Mouse (Mus musculus): ENCODE results near the gene Pabpc4. TPM values are rescaled to one million over a fixed set of nuclear protein-coding genes. Genes with fewer than 3 reads are reported as not detected.
"Not testable (repeated sequence)": the region's sequence is repeated elsewhere in the genome, so short reads cannot be mapped to it uniquely, and the experiment has no call there.

Pabpc4 gene
- polyA plus RNA-seq, 1 experiment from 2014 or later, result 47.7 TPM

DNA sequence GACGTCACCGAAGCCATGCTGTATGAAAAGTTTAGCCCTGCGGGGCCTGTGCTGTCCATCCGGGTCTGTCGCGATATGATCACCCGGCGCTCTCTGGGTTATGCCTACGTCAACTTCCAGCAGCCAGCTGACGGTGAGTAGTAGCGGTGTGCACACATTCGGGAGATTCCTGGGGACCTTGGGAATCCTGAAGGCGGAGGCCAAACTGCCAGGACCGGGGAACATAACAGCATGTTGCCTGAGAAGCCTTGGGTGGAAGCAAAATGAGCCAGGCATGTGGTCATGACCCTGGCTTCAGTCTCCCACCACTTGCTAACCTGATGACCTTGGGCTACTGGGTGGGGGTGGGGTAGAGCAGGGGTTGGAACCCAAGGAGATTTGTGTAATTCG, 21.5 kb downstream of the Pabpc4 start:
- Histone ChIP-seq H3K9ac (replicated peaks; ENCODE audit: low read length) (peak overlapping the region; percentile 66), H3K4me1 (ENCODE audit: insufficient read depth, low read length) (peaks cover 31% of the 10 kb centered on the region), H3K4me3 (ENCODE audit: low read length) (peak overlapping the region; percentile 69), H3K36me3 (ENCODE audit: insufficient read depth, low read length) (peaks cover 18% of the 10 kb centered on the region), H3K4me2 (replicated peaks; ENCODE audit: low read depth, low read length) (peak overlapping the region; percentile 94)
- under 1% methylated on average over 11 of the region's 15 CpGs for WGBS
- not testable (repeated sequence) for H3K9me3 ChIP-seq (ENCODE audit: low read length); H3K27ac ChIP-seq (ENCODE audit: low read length); ATAC-seq (ENCODE audit: low FRiP score, low TSS enrichment); H3K27me3 ChIP-seq (ENCODE audit: insufficient read depth, low read length)

DNA sequence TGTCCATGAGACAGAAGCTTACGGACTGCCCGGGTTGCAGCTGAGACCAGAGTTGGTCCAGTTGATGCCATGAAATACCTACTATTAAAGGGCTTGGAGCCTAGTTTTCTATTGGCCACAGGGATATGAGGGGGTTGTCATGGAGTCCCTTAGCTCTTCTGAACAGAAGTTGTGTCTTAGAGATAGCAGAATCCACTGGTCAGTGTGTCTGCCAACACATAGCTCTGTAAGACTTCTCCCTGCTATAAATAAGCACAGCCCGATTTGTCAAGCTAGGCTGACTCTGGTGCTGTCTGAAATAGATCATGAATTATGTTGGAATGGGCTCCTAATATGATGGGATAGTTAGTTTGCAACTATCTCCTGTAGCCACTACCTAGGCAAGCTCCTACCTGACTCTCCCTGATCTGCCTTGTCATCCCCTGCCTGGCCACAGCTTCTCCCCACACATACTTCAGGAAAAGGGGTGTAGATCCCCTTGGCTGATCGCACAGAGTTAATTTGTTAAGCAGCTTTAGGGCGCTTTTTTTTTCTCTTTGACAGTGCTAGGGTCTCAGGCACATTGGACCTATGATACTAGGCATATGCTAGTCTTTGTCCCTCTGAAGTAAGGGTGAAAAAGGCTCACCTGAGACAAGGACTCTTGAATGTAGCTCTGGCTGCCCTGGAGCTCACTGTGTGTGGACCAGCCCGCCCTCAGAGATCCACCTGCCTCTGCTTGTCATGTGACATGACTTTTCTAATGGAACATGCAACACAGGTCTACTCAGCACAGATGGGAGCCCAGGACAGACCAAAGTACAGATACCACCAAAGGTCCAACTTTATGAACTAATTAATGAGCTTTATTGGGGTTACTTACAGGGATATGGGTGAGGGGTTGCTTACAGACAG, 22.8 kb downstream of the Pabpc4 start:
- Histone ChIP-seq H3K9ac (replicated peaks; ENCODE audit: low read length) (peak overlapping the region; percentile 66), H3K36me3 (ENCODE audit: insufficient read depth, low read length) (peaks cover 30% of the 10 kb centered on the region), H3K9me3 (ENCODE audit: low read length) (no peaks in the 10 kb centered on the region), H3K27me3 (ENCODE audit: insufficient read depth, low read length) (no peaks in the 10 kb centered on the region), H3K4me1 (ENCODE audit: insufficient read depth, low read length) (peaks cover 31% of the 10 kb centered on the region), H3K27ac (ENCODE audit: low read length) (no peak overlapping the region), H3K4me3 (ENCODE audit: low read length) (peak overlapping the region; percentile 69), H3K4me2 (replicated peaks; ENCODE audit: low read depth, low read length) (peak overlapping the region; percentile 94)
- ATAC-seq (ENCODE audit: low FRiP score, low TSS enrichment), result no peak
- WGBS, result 68% methylated on average over 6 of the region's 6 CpGs

DNA sequence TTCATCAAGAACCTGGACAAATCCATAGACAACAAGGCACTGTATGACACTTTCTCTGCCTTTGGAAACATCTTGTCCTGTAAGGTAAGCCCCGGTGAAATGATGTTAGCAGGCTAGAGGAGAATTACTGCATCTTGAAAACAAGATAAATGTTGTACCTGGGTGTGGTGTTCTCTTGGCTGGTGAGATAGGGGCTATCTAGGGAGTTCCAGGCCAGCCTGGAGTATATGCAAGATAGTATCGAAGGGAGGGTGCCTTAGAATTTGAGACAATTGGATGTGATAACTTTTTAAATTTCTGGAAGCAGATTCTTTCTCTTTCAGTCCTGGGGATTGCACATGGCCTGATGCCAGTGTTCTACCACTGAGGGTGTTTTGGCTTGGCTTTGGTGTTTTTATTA, 24.6 kb downstream of the Pabpc4 start:
- no peak for ATAC-seq (ENCODE audit: low FRiP score, low TSS enrichment)

DNA sequence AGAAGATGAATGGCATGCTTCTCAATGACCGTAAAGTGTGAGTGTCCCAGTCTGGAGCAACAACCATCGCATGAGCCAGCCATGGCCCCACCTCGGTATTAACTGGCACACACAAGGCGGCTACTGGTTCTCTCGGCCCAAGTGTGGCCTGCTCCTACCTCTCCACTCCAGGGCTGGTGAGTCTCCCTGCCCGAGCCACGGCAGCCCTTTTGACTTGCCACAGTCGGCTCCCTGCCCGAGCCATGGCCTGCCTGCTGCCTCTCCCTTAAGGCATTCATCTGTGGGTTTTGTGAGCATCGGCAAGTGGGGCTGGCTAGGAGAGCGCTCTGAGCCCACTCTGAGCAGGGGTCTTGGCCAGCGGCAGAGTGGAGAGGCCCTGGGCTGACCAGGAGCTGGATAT, 26.9 kb downstream of the Pabpc4 start:
- Histone ChIP-seq H3K4me2 (replicated peaks; ENCODE audit: low read depth, low read length) (no peak overlapping the region), H3K27me3 (ENCODE audit: insufficient read depth, low read length) (no peaks in the 10 kb centered on the region), H3K4me1 (ENCODE audit: insufficient read depth, low read length) (peaks cover 28% of the 10 kb centered on the region), H3K4me3 (ENCODE audit: low read length) (no peak overlapping the region), H3K27ac (ENCODE audit: low read length) (no peak overlapping the region), H3K9me3 (ENCODE audit: low read length) (no peaks in the 10 kb centered on the region), H3K36me3 (ENCODE audit: insufficient read depth, low read length) (peaks cover 66% of the 10 kb centered on the region), H3K9ac (replicated peaks; ENCODE audit: low read length) (no peak overlapping the region)
- no peak for ATAC-seq (ENCODE audit: low FRiP score, low TSS enrichment)
- WGBS, result 86% methylated on average over 12 of the region's 12 CpGs

More for the DNA sequence above, 24.6 kb downstream of the Pabpc4 start:
- Histone ChIP-seq H3K9me3 (ENCODE audit: low read length) (no peaks in the 10 kb centered on the region), H3K27ac (ENCODE audit: low read length) (no peak overlapping the region), H3K36me3 (ENCODE audit: insufficient read depth, low read length) (peaks cover 43% of the 10 kb centered on the region), H3K4me3 (ENCODE audit: low read length) (no peak overlapping the region), H3K4me1 (ENCODE audit: insufficient read depth, low read length) (peaks cover 31% of the 10 kb centered on the region), H3K4me2 (replicated peaks; ENCODE audit: low read depth, low read length) (no peak overlapping the region), H3K9ac (replicated peaks; ENCODE audit: low read length) (no peak overlapping the region), H3K27me3 (ENCODE audit: insufficient read depth, low read length) (no peaks in the 10 kb centered on the region)
- WGBS, result 92% methylated on average over 2 of the region's 2 CpGs

DNA sequence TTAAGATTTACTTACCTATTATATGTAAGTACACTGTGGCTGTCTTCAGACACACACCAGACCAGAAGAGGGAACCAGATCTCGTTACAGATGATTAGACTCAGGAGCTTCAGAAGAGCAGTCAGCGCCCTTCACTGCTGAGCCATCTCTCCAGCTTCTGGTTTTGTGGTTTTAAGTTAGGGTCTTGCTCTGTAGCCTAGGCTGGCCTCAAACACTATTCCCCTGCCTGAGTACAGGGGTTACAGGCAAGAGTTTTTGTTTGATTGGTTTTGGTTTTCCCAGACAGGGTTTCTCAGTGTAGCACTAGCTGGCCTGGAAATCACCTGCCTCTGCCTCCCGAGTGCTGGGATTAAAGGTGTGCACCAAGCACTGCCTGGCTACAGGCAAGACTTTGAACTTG, 30.2 kb downstream of the Pabpc4 start:
- no peak overlapping the region for H3K4me2 ChIP-seq (replicated peaks; ENCODE audit: low read depth, low read length)
- H3K27me3 ChIP-seq (ENCODE audit: insufficient read depth, low read length), result no peaks in the 10 kb centered on the region
- peaks cover 5% of the 10 kb centered on the region; the same call in 1 of the 2 replicates for H3K4me1 ChIP-seq (ENCODE audit: insufficient read depth, low read length)
- no peak for ATAC-seq (ENCODE audit: low FRiP score, low TSS enrichment)
- WGBS, result 84% methylated on average over 3 of the region's 3 CpGs
- H3K27ac ChIP-seq (ENCODE audit: low read length), result no peak overlapping the region
- peaks cover 92% of the 10 kb centered on the region for H3K36me3 ChIP-seq (ENCODE audit: insufficient read depth, low read length)
- no peak overlapping the region for H3K9ac ChIP-seq (replicated peaks; ENCODE audit: low read length)
- no peaks in the 10 kb centered on the region for H3K9me3 ChIP-seq (ENCODE audit: low read length)
- H3K4me3 ChIP-seq (ENCODE audit: low read length), result no peak overlapping the region

DNA sequence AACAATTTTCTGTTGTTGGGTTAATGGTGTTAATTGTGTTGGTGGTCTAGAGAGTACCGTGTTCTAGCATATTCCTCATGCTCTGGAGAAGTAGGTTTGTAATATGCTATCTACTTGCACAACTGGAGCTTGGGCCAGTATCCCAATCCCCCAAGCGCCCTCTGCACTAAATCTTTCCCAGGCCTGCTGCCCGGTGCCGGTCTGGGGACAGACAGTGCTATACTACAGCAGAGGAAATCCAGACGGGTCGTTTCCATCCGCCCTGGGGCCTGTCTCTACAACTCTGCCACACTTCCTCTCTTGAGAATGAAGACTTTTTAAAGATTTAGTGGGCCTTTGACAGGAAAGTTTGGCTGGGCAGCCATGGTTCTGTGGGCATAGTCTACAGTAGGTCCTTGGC, 30.8 kb downstream of the Pabpc4 start:
- H3K4me2 ChIP-seq (replicated peaks; ENCODE audit: low read depth, low read length), result no peak overlapping the region
- no peaks in the 10 kb centered on the region for H3K27me3 ChIP-seq (ENCODE audit: insufficient read depth, low read length)
- no peak overlapping the region for H3K4me3 ChIP-seq (ENCODE audit: low read length)
- WGBS, result 71% methylated on average over 7 of the region's 7 CpGs
- no peaks in the 10 kb centered on the region for H3K9me3 ChIP-seq (ENCODE audit: low read length)
- no peak overlapping the region for H3K9ac ChIP-seq (replicated peaks; ENCODE audit: low read length)
- peaks cover 92% of the 10 kb centered on the region for H3K36me3 ChIP-seq (ENCODE audit: insufficient read depth, low read length)
- ATAC-seq (ENCODE audit: low FRiP score, low TSS enrichment), result no peak
- no peaks in the 10 kb centered on the region for H3K4me1 ChIP-seq (ENCODE audit: insufficient read depth, low read length)
- H3K27ac ChIP-seq (ENCODE audit: low read length), result no peak overlapping the region

DNA sequence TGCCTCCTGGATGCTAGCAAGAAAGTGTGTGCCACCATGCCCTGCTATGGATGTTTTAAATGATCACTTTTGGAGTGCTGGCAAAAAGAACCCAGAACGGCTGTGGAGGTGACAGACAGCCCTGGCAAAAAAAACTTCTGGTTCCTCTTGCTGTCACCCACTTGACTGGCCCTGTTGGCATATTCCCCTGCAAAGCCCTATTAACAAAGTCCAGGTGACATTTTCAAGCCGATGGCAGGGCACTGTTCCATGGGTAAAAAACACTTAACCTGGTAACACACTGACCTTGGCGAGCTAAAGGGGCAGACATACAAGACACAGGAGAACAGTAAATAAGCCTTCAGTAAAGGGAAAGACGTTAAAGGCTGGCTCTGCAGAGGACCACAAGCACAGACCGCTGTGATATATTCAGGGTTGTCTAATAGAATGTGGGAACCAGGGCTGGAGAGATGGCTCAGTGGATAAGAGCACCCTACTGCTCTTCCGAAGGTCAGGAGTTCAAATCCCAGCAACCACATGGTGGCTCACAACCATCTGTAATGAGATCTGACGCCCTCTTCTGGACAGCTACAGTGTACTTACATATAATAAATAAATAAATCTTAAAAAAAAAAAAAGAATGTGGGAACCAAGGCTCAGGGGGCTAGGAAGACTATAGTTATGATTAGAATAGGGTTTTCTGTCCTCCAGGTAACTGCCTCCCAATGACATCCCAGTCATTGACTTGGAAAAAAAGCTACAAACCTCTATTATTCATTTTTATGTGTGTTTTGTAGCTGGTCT, 31.7 kb downstream of the Pabpc4 start:
- Histone ChIP-seq H3K4me1 (ENCODE audit: insufficient read depth, low read length) (no peaks in the 10 kb centered on the region), H3K4me2 (replicated peaks; ENCODE audit: low read depth, low read length) (no peak overlapping the region), H3K9me3 (ENCODE audit: low read length) (no peaks in the 10 kb centered on the region), H3K27ac (ENCODE audit: low read length) (no peak overlapping the region), H3K36me3 (ENCODE audit: insufficient read depth, low read length) (peaks cover 90% of the 10 kb centered on the region), H3K4me3 (ENCODE audit: low read length) (no peak overlapping the region), H3K27me3 (ENCODE audit: insufficient read depth, low read length) (no peaks in the 10 kb centered on the region), H3K9ac (replicated peaks; ENCODE audit: low read length) (no peak overlapping the region)
- no peak for ATAC-seq (ENCODE audit: low FRiP score, low TSS enrichment)
- WGBS, result 77% methylated on average over 7 of the region's 7 CpGs

DNA sequence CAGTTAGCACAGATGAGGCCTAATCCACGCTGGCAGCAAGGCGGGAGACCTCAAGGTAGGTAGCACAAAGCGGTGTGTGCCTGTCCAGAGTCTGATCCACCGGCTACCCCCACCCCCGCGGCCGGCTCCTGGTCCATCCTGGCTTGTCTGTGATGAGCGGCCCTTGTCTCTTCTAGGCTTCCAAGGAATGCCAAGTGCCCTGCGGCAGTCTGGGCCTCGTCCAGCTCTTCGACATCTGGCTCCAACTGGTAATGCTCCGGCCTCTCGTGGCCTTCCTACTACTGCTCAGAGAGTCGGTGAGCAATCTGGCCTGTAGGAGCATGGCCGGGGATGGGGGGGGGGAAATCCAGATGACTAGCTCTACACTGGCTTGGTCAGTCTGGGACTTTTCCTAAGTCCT, 32.9 kb downstream of the Pabpc4 start:
- H3K4me1 ChIP-seq (ENCODE audit: insufficient read depth, low read length); H3K4me2 ChIP-seq (replicated peaks; ENCODE audit: low read depth, low read length); ATAC-seq (ENCODE audit: low FRiP score, low TSS enrichment); H3K4me3 ChIP-seq (ENCODE audit: low read length); H3K9me3 ChIP-seq (ENCODE audit: low read length); H3K27ac ChIP-seq (ENCODE audit: low read length); H3K9ac ChIP-seq (replicated peaks; ENCODE audit: low read length); H3K27me3 ChIP-seq (ENCODE audit: insufficient read depth, low read length): not testable (repeated sequence)
- H3K36me3 ChIP-seq (ENCODE audit: insufficient read depth, low read length), result peaks cover 91% of the 10 kb centered on the region
- 89% methylated on average over 15 of the region's 15 CpGs for WGBS

DNA sequence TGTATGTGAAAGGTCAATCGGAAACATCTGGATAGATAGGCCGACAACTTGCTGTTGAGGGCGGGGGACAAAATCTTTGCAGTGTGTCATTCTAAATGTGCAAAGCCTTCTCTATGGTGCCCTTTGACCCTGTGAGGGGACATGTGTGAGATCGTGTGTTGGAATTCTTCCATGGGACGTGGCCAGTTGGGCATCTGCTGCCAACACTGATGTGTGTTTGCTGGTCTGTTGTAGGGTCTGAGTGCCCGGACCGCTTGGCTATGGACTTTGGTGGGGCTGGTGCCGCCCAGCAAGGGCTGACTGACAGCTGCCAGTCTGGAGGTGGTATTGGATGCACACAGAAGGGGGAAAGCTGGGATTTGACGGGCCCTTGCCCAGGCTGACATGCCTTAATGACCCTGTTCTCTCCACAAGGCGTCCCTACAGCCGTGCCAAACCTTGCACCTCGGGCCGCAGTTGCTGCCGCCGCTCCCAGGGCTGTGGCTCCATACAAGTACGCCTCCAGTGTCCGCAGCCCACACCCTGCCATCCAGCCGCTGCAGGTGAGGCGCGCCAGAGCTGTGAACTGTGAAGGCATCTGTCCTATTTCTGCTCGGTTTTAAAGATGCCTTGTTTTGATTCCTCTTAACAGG, 33.5 kb downstream of the Pabpc4 start:
- Histone ChIP-seq H3K9ac (replicated peaks; ENCODE audit: low read length) (no peak overlapping the region), H3K4me3 (ENCODE audit: low read length) (no peak overlapping the region), H3K27me3 (ENCODE audit: insufficient read depth, low read length) (no peaks in the 10 kb centered on the region), H3K4me2 (replicated peaks; ENCODE audit: low read depth, low read length) (no peak overlapping the region), H3K36me3 (ENCODE audit: insufficient read depth, low read length) (peaks cover 94% of the 10 kb centered on the region), H3K27ac (ENCODE audit: low read length) (no peak overlapping the region), H3K9me3 (ENCODE audit: low read length) (no peaks in the 10 kb centered on the region), H3K4me1 (ENCODE audit: insufficient read depth, low read length) (no peaks in the 10 kb centered on the region)
- ATAC-seq (ENCODE audit: low FRiP score, low TSS enrichment), result no peak
- WGBS, result 80% methylated on average over 21 of the region's 21 CpGs

All from kidney, embryonic 16.5 days (tissue).